Mouse (Mus musculus) B cell, adult 67 days (primary cell): ENCODE measurements around the gene Fam162b. TPM values are rescaled to one million over a fixed set of nuclear protein-coding genes. Genes with fewer than 3 reads are reported as not detected.

ENCODE experiments used
- total RNA-seq, 2 experiments: library from RNA; stranded (reverse); gene quantifications; 4 replicates each; pipeline ENCODE4 v1.2.4; 2023

Fam162b gene
- total RNA-seq: not detected

DNA sequence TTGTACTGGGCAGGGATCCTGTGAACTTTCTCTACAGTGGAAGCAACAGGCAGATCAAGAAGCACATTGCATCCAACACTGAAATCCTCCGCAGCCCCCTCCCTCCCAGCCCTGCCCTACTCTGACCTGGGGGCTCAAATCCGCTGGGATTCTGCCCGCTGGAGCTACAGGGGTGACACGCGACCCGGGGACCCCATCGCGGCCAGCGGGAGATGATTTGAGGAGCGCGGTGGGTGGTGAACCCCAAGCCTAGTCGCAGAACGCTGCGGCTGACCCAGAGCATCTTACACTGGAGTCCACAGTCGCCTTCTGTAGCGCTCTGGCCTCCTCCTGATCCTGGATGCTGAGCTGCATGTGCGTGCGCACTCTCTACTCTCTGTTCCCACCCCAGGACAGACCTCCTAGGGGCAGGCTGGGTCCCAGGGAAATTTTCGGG lies at the start of gene Fam162b:
TSS of gene Fam162b (minus strand) at position 379 of the 436 bp plus-strand sequence.

DNA sequence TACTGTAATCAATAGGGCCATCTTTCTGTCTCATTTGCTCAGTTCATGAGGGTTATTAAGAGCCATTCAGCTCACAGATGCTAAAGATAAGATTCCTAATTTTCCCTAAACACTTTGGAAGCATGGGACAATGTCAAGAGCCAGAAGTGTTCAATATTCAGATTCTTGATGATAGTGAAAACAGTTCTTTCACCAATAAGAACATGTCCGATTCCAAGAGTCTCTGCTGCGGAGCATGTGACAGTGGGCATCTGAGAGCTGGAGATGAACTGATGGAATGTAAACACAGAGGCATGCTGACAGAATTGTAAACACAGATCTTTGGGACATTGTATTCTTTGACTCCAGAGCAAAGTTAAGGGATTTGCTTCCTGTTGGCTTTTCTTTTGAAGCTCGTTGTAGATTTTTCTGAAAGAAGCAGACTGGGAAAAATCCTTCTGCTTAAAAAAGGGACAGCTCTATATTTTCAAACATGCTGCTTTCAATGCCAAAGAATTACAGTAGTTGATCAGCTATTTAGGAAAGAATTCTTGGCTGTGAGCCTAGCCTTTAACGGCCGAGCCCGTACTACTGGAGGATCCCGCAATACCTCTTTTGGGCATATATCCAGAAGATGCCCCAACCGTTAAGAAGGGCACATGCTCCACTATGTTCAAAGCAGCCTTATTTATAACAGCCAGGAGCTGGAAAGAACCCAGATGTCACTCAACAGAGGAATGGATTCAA lies 41.3 kb upstream of the Fam162b start, which contains the start of gene Gprc6a:
TSS of gene Gprc6a (minus strand) at position 51 of the 726 bp plus-strand sequence.

Other genes with a start within 250 kb of the Fam162b start
- gene Gm49339, start 109.9 kb downstream of the Fam162b start, total RNA-seq: 1 to 10 TPM in 1 of 2 experiments, under 1 TPM in 1; 0.44 to 1.4 TPM
- 10 to 100 TPM in 1 of 2 experiments, 1 to 10 TPM in 1; 5.4 to 10.0 TPM for gene Lilr4b, start 109.9 kb downstream of the Fam162b start, total RNA-seq
- gene Lilrb4a, start 99.6 kb downstream of the Fam162b start, total RNA-seq: 10 to 100 TPM; 14.5 to 15.4 TPM
- gene Gprc6a, start 40.9 kb upstream of the Fam162b start, total RNA-seq: not detected
- gene Rfx6, start 87.2 kb upstream of the Fam162b start, total RNA-seq: not detected